Mouse (Mus musculus) retina, adult 2 months (tissue): ENCODE measurements around the gene Sema4c.
A peak's percentile ranks its signal among the peaks of the same experiment; 100 is the strongest.

ENCODE experiments used
- DNase-seq: peaks from one replicate; pipeline ENCODE4 v3.0.0-alpha.2; 2012; ENCODE audit warnings: low read depth, low spot score

The Sema4c gene

DNA sequence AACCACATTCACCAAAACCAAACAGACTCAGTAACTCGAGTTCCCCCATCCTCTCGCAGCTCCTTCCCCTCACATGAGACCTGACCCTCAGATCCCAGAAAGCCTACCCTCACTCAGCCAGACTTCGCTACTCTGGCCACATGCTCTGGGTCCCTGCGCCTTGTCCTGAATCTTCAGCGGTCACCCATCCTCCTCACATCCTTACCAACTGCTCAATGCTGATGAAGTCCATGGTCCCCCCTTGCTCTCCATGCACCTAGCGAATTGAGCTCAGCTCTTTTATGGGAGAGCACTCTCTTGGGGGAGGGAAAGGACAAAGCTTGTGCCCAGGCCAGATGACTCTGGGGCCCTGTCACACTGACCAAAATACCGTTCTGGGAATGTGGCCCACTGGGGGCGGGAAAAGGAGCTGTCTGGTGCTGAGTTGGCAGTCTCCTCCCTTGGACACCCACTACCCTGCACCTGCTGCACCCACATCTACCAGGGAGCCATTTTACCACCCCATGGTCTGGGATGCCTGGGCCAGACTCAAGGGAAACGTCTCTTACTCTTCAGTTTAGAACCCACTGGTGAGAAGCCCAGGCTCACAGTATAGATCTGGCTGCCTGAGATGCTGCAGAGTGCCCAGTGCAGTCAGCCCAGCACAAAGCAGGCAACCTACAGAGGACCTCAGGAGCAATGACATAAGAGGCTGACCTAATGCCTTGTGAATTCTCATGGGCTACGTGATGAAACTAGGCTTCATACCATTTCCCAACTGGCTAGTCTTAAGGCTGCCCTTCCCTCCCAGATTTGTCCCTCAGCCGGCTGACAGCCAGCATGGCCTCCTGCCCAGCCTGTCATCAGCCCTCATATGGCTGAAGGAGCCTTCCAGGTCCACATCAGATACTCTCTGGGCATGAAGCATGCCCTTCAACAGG lies 22.4 kb downstream of the Sema4c start:
- DNase-seq, result no peak

DNA sequence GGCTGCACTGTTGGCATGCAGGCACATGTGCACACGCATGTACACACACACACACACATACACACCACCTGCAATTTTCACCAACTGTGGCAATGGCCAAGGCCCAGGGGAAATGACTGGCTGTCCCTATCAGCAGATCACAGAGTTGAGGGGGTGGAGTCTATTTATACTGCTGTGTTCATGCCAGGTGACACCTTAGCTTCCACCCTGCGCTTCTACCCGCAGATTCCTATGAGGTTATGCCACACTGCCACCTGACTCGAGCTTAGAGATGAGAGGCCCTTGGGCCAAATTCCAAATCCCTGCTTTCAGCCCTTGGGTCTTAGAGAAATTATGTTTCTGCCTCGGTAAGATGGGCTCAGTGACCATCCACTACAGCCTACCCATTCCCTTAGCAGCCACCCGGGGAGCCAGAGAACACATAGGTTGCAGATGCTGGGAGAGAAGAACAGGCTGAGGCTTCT lies 23.5 kb downstream of the Sema4c start:
- DNase-seq, result no peak

DNA sequence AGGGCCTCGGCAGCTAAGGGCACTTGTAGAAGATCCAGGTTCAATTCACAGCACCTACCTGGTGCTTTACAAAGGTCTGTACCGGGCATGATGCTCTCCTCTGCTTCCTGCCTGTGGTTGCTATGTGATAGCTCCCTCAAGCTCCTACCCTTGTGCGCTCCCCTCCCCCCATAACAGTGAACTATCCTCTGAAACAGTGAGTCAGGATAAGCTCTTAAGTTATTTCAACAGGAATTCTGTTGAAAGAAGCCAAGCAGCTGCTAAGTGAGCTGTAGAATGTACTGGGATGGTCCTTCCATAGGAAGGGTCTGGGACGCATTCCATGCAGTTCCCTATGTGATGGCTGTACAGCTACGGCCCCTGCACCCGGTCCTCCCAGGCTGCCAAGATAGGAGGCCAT lies 24.6 kb downstream of the Sema4c start:
- DNase-seq, result no peak

DNA sequence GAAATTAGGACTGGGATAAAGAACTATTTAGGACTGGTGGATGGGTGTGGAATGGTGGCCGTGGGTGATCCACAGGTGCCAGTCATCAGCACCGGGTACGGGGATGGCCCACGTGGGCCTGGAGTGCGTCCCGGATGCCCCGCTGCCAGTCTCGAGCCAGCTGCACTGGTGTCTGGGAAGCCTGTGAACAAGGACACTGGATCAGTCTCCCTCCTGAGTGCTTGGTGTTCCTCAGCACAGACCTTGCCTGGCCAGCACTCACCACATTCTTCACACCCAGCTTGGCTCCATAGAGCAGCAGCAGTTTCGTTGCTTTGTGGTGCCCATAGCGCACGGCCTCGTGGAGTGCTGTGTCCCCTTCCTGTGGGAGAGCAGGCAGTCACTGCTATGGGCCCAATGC lies 26.7 kb downstream of the Sema4c start:
- no peak for DNase-seq

- DNase-seq, result no peak
These were observed 27.2 kb downstream of the Sema4c start for GRCm38 (mm10) chr1:36530962-36531361.

GRCm38 (mm10) chr1:36530485-36530884 lies 27.7 kb downstream of the Sema4c start:
- no peak for DNase-seq

- DNase-seq, result no peak
These were observed 28.3 kb downstream of the Sema4c start for GRCm38 (mm10) chr1:36529875-36530274.

DNA sequence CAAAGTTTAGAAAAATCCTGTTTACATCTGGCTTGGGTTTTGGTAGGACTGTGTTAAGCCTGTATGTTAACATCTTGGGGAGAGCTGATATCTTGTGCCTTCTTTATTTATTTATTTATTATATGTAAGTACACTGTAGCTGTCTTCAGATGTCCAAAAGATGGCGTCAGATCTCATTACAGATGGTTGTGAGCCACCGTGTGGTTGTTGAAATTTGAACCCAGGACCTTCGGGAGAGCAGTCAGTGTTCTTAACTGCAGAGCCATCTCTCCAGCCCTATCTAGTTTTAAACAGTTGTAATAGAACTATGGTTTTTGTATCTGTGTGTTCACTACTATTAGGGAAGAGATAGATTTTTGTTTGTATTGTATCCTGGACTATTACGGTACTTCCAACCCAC lies 28.9 kb downstream of the Sema4c start:
- DNase-seq, result no peak

DNA sequence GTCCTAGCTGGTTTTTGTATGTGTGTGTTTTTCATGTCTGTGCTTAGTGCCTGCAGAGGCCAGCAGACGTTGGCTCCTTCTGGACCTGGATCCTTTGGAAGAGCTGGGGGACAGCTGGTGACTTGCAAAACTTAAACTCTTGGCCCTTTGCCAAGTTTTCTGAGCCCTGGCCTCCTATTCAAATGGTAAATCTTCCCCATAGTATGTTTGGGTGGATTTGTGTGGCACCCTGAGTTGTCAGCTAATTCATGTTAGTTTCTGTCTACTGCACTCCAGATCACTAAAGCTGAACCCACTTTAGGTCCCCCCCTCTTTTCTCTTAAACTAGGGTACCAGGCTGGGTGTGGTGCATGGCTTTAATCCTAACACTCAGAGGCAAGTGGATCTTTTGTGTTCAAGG lies 29.8 kb downstream of the Sema4c start:
- no peak for DNase-seq

DNA sequence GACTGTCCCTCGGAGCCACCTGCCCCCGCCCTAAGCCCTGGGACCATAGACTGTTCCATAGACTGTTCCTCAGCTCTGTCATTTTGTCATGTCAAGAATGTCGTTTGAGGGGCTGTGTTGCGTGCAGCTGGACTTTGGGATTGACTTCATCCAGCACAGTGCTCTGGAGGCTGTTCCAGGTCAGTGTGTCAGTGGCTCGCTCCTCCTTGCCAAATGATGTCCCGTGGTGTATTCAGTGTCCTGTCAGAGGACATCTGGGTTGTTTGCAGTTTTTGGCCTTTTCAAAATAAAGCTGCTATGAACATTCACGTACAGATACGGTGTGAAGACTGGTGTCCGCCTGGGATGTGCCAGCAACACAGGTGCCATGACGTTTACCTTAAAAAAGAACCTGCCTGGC lies 31.2 kb downstream of the Sema4c start:
- no peak for DNase-seq

GRCm38 (mm10) chr1:36525774-36526173 lies 32.4 kb downstream of the Sema4c start:
- DNase-seq, result no peak

- DNase-seq, result no peak
These were observed 34.1 kb downstream of the Sema4c start for GRCm38 (mm10) chr1:36524058-36524457.

- peak; percentile 52 for DNase-seq
These were observed 34.7 kb downstream of the Sema4c start for GRCm38 (mm10) chr1:36523332-36524013.

DNA sequence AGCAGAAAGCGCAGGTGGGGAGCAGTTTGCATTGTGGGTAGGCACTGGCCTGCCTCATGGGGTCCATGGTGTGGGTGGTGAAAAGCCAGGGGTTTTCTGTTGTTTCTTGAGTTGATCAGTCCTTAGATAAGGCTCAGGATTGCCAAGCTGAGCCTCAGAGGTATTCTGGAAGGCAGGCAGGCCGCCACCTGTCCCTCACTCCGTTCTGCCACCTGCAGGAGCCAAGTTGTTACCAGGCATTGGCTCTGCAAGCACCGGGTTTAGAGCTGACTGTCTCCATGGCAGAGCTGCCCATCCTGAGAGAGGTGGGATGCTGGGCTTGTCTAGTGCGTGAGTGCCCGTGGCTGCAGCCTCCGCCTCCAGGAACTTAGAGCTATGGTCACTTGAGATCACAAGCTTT lies 35.9 kb downstream of the Sema4c start:
- DNase-seq, result no peak

DNA sequence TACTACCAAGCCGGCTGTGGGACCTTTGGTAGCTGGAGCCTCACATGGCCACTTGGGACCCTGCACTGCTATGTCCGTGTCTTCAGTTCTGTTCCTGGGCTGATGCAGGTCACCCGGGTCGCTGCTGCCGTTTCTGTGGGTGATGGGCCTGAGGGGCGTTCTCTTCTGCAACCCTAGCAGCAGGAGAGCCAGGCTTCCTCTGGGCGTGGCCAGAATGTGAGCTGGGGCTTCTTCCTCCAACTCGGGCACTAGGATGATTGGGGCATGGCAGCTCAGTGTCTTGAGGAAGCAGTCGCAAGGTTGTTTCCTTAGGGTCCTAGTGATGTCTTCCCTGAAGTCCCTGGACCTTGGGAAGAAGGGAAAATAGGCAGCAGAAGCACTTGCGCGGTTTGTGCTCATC lies 38.5 kb downstream of the Sema4c start:
- no peak for DNase-seq

- no peak for DNase-seq
These were observed 39.9 kb downstream of the Sema4c start for GRCm38 (mm10) chr1:36518259-36518658.

DNA sequence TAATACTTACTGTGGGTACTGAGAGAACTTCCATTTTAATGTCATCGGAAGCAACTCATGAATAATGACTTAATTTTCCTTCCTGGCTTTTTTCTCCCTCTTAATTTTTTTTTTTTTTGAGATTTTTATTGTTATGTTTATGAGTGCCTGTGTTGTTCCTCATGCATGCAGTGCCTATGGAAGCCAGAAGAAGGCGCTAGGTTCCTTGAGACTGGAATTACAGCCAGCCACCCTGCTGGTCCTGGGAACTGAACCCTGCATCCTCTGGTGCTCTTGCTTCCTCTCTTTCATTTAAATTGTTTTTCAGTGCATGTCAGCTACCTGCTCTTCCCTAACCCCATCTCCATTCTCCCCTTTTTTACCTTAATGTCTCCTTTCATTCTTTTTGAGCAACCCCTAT lies 44.4 kb downstream of the Sema4c start:
- DNase-seq, result no peak

GRCm38 (mm10) chr1:36513310-36513709 lies 44.8 kb downstream of the Sema4c start:
- no peak for DNase-seq

DNA sequence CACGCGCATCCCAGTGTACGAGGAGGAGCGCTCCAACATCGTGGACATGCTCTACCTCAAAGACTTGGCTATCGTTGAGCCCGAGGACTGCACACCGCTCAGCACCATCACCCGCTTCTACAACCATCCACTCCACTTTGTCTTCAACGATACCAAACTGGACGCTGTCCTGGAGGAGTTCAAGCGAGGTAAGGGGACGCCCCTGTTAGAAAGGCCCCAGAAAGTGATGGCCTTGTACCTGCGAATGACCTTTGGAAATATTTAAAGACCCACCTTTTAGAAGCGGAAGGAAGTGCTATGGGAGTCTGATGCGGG lies 45.2 kb downstream of the Sema4c start:
- DNase-seq, result no peak

GRCm38 (mm10) chr1:36512089-36512965 lies 45.8 kb downstream of the Sema4c start:
- no peak for DNase-seq

GRCm38 (mm10) chr1:36511289-36512021 lies 46.7 kb downstream of the Sema4c start, which contains the start of gene Cnnm3:
Cnnm3 (plus strand) TSS chr1:36511867.
- peak; percentile 95 for DNase-seq
